Mouse (Mus musculus): ENCODE data around the gene Th. TPM values are rescaled to one million over a fixed set of nuclear protein-coding genes. Genes with fewer than 3 reads are reported as not detected.

The Th gene
- polyA plus RNA-seq, 1 experiment = not detected

DNA sequence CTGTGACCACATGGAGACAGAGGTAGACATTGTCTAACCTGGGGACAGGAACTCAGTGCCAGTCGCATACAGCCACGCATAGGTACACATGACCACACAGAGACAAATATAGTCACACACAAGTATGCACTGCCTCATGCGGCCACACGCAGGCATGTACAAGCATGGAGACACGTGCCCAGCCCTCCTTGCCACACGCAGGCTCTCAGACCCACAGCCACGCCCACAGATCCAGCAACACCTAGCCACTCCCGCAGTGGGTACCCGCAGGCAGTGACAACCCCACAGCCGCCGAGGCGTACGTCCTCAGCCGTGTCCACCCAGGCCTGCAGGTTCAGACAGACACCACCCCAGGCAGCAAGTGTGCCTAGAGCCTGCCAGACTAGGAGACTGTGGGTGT, 4.8 kb upstream of the Th start:
- WGBS = 94% methylated on average over 14 of the region's 14 CpGs
- TF ChIP-seq CTCF (IDR thresholded peaks at IDR 0.05; ENCODE audit: insufficient read depth, low read depth, low read length) (no peak), POLR2A (IDR thresholded peaks at IDR 0.05; ENCODE audit: insufficient read depth, low read depth, low read length) (no peak)
- H3K4me3 ChIP-seq (ENCODE audit: insufficient read depth, low read depth, low read length) = no peak overlapping the region
- H3K27ac ChIP-seq (ENCODE audit: insufficient read depth, low read depth, low read length) = no peak overlapping the region
- no peaks in the 10 kb centered on the region for H3K4me1 ChIP-seq (ENCODE audit: control insufficient read depth, insufficient read depth, low read length)

DNA sequence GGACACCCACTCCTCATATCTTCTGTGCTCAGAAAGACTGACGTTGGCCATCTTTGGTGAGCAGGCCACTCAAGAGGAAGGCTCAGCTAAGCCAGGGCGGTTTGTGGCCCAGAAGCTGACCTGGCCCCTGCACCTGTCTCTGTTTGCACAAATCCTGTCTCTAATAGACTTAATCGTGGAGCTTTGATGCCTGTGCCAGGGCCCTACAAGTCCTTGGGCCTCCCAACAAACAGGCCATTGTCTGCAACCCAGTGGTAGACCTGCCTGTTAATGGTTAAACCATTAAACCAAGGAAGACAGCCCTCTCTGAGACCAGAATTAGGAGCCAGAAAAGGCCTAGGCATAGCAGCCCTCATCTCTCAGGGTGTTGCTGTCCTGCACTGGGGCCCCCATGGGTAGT, 1.5 kb upstream of the Th start:
- Histone ChIP-seq H3K27ac (ENCODE audit: insufficient read depth, low read depth, low read length) (no peak overlapping the region), H3K4me1 (ENCODE audit: control insufficient read depth, insufficient read depth, low read length) (no peaks in the 10 kb centered on the region), H3K4me3 (ENCODE audit: insufficient read depth, low read depth, low read length) (no peak overlapping the region)
- TF ChIP-seq CTCF (IDR thresholded peaks at IDR 0.05; ENCODE audit: insufficient read depth, low read depth, low read length) = no peak
- WGBS = 62% methylated on average over 3 of the region's 3 CpGs

DNA sequence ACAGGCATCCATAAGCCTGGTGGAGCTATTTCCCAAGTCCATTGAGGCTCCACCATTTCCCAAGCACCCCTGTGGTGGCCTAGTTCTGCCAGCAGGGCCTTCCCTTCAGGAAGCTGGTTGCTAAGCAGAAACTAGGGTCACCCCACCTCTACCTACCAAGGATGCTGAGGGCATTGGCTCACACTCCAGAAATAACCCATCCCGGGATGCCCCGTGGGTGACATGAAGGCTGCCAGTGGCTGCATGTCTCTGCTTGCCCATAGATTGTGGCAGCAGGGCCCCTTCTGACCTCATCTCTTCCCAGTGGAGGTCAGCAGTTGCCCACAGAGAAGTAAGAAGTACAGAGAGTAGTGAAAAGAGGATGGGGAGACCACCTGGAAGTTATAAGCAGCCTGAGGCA, 1.4 kb downstream of the Th start:
- Histone ChIP-seq H3K4me1 (ENCODE audit: control insufficient read depth, insufficient read depth, low read length) (no peaks in the 10 kb centered on the region), H3K27ac (ENCODE audit: insufficient read depth, low read depth, low read length) (no peak overlapping the region), H3K4me3 (ENCODE audit: insufficient read depth, low read depth, low read length) (no peak overlapping the region)
- WGBS = 95% methylated on average over 2 of the region's 2 CpGs
- TF ChIP-seq CTCF (IDR thresholded peaks at IDR 0.05; ENCODE audit: insufficient read depth, low read depth, low read length) (no peak), POLR2A (IDR thresholded peaks at IDR 0.05; ENCODE audit: insufficient read depth, low read depth, low read length) (no peak)

DNA sequence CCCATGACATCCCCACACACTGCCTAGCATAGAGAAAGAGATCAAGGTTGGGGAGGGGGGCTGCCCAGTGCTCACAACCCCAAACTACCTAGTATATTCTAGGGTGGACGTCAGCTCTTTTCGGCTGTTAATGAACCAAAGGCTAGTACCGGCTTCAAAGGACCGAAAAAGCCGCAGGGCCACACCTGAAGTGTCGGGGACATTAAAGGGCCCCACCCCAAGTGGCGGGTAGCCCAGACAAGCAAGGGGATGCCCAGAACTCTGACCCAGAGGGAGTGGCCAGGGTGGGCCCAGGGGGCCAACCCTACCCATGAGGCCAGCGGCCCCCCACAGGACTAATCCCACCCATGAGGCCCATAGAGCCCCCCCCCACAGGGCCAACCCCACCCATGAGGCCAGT, 3.6 kb downstream of the Th start:
- WGBS = 82% methylated on average over 8 of the region's 8 CpGs
- Histone ChIP-seq H3K4me1 (ENCODE audit: control insufficient read depth, insufficient read depth, low read length) (no peaks in the 10 kb centered on the region), H3K27ac (ENCODE audit: insufficient read depth, low read depth, low read length) (no peak overlapping the region), H3K4me3 (ENCODE audit: insufficient read depth, low read depth, low read length) (no peak overlapping the region)
- TF ChIP-seq CTCF (IDR thresholded peaks at IDR 0.05; ENCODE audit: insufficient read depth, low read depth, low read length) (no peak), POLR2A (IDR thresholded peaks at IDR 0.05; ENCODE audit: insufficient read depth, low read depth, low read length) (no peak)

DNA sequence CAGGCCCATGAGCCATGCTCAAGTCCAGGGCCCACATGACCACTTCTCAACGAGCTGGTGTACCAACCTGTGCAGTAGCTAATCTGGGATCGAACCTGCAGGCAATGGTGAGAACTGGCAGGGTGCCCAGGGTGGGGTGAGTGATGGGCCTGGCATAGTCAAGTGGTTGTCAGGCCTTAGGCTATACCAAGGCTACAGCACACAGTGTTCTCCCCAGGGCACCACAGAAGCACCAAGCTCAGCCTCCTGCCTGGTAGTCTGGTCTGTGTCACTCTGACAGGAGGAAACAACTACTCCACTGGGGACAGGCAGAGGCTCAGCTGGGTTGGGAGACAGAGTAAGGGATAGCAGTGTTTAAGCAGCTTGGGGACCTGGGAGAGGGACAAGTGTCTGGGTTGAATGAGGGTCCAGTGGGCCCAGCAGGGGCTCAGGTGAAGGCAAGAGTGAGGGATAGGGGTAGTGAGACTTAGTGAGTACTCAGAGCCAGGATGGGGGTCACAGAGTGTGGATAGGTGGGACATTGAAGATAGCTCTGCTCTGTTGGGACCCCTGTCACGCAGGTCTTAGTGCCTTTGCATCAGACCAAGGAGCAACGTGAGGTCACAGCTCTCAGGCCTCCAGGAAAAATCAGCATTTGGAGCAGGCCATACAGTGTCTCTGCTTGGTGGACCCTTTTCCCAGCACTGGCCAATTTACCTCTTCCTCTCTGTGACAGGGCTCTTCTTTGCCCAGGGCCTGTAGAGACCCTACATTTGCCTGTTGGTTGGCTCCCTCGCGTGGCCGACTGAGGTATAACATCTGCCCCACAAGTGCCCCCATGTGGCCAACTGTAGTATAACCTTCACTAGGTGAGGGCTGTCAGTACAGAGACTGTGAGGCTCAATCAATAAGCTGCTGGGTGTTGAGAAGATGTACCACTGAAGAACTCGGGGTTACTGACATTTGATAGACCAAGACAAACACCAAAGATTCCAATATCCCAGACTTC, 12.0 kb downstream of the Th start:
- TF ChIP-seq POLR2A (IDR thresholded peaks at IDR 0.05; ENCODE audit: insufficient read depth, low read depth, low read length) (no peak), CTCF (IDR thresholded peaks at IDR 0.05; ENCODE audit: insufficient read depth, low read depth, low read length) (peak; percentile 100)
- no peak overlapping the region for H3K4me3 ChIP-seq (ENCODE audit: insufficient read depth, low read depth, low read length)
- no peak overlapping the region for H3K27ac ChIP-seq (ENCODE audit: insufficient read depth, low read depth, low read length)
- peaks cover 8% of the 10 kb centered on the region for H3K4me1 ChIP-seq (ENCODE audit: control insufficient read depth, insufficient read depth, low read length)
- 35% methylated on average over 8 of the region's 8 CpGs for WGBS

DNA sequence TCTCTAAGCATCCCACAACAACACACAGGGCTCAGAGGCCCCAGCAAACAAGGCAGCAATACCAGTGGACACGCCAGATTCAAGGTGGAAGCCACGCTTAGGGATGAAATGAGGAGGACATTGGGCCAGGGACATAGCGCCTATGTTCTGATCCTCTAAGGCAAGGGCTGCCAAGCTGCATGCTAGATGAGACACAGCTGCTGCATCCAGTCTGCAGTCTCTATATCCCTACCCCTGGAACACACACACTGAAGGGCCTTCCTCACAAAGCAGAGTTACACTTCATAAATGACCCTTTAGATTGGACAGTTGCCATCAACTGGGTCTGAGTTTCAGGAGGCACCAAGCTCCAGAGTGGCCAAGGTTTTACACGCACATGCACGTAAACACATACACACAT, 13.3 kb downstream of the Th start:
- Histone ChIP-seq H3K27ac (ENCODE audit: insufficient read depth, low read depth, low read length) (no peak overlapping the region), H3K4me3 (ENCODE audit: insufficient read depth, low read depth, low read length) (no peak overlapping the region), H3K4me1 (ENCODE audit: control insufficient read depth, insufficient read depth, low read length) (peaks cover 8% of the 10 kb centered on the region)
- WGBS = 91% methylated on average over 5 of the region's 5 CpGs
- TF ChIP-seq CTCF (IDR thresholded peaks at IDR 0.05; ENCODE audit: insufficient read depth, low read depth, low read length) = no peak
- no peak for TF ChIP-seq POLR2A (IDR thresholded peaks at IDR 0.05; ENCODE audit: insufficient read depth, low read depth, low read length)

DNA sequence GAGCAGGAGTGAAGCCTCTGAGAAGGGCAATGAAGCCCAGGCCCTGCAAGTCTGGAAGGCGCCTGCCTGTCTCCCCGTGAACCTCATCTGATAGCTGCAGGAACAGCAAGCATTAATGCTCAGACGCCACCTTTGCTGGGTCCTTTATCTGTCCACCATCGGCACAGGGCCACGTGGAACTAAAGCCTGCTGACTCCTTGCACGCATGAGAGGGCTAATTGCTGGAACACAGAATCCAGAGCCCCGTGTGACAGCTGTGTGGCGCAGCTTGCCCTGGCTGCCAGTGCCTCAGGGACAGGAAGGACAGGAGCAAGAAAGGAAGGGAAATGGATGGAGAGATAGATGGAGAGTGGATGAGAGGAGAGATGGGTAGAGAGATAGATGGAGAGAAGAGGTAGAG, 14.8 kb downstream of the Th start:
- Histone ChIP-seq H3K4me1 (ENCODE audit: control insufficient read depth, insufficient read depth, low read length) (peaks cover 8% of the 10 kb centered on the region), H3K27ac (ENCODE audit: insufficient read depth, low read depth, low read length) (no peak overlapping the region)
- 41% methylated on average over 8 of the region's 8 CpGs for WGBS

DNA sequence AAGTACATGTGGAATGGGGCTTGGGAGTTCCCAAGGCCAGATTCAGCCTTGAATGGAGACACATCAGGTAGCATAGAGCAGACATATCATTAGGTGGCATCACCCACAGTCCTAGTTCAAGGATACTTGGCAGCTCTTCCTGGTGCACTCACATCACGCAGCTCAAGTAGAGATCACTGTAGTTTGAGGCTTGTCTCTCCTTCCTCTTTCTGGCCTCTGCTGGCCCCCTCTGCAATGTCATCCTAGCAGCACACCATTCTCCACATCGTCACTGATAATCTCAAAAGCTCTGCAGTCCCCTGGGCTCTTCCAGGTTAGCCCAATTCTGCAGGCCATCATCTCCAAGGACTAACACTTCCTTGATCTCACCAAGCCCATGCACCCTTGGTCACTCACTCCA, 19.2 kb downstream of the Th start:
- Histone ChIP-seq H3K27ac (ENCODE audit: insufficient read depth, low read depth, low read length) (no peak overlapping the region), H3K4me1 (ENCODE audit: control insufficient read depth, insufficient read depth, low read length) (peaks cover 5% of the 10 kb centered on the region; the same call in 1 of the 2 replicates), H3K4me3 (ENCODE audit: insufficient read depth, low read depth, low read length) (no peak overlapping the region)
- TF ChIP-seq POLR2A (IDR thresholded peaks at IDR 0.05; ENCODE audit: insufficient read depth, low read depth, low read length) = no peak
- TF ChIP-seq CTCF (IDR thresholded peaks at IDR 0.05; ENCODE audit: insufficient read depth, low read depth, low read length) = no peak
- WGBS = 98% methylated on average over 2 of the region's 2 CpGs

More for the DNA sequence above, 14.8 kb downstream of the Th start:
- no peak overlapping the region for H3K4me3 ChIP-seq (ENCODE audit: insufficient read depth, low read depth, low read length)
- TF ChIP-seq CTCF (IDR thresholded peaks at IDR 0.05; ENCODE audit: insufficient read depth, low read depth, low read length) (no peak), POLR2A (IDR thresholded peaks at IDR 0.05; ENCODE audit: insufficient read depth, low read depth, low read length) (no peak)

DNA sequence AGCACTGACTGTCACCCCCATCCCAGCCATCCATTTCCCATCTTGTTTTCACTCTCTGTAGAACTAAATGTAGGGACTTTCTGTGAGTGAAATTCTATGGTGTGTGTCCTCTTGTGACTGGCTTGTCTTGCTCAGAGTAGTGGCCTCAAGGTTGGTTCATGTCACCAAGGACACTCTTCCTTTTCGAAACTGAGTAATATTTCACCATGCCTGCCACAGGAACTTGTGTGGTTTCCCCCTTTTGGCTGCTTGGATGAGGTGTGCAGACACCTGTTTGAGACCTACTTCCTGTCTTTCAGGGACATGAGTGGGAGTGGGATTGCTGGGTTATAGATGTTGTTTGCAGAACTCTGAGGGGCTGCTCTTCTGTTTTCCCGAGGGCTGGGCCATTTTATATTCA, 20.8 kb downstream of the Th start:
- TF ChIP-seq POLR2A (IDR thresholded peaks at IDR 0.05; ENCODE audit: insufficient read depth, low read depth, low read length) = no peak
- no peak for TF ChIP-seq CTCF (IDR thresholded peaks at IDR 0.05; ENCODE audit: insufficient read depth, low read depth, low read length)
- Histone ChIP-seq H3K4me1 (ENCODE audit: control insufficient read depth, insufficient read depth, low read length) (peaks cover 9% of the 10 kb centered on the region), H3K27ac (ENCODE audit: insufficient read depth, low read depth, low read length) (no peak overlapping the region), H3K4me3 (ENCODE audit: insufficient read depth, low read depth, low read length) (no peak overlapping the region)
- 72% methylated on average over 2 of the region's 2 CpGs for WGBS

Data from olfactory bulb, adult 2 months (tissue).